In genomic region chr3:131483650-131484049, GRCm38 (mm10) we compare ENCODE assay signal across 16 mouse cellular contexts.
"Had no signal": no experiment of that assay in that cellular context is flagged by ENCODE, and none has a peak within 500 bp of the region (broad histone marks: within the 10 kb centered on the region; RNA-seq: fewer than 3 reads in every experiment).

No protein-coding gene starts in this region.

- H3K36me3 ChIP-seq: intestine, embryonic 15.5 days; liver, embryonic 13.5 days had no signal

- H3K4me2 ChIP-seq: intestine, embryonic 15.5 days; liver, embryonic 13.5 days had no signal

- H3K9me3 ChIP-seq: intestine, embryonic 15.5 days; liver, embryonic 13.5 days had no signal

- H3K27ac ChIP-seq: intestine, embryonic 15.5 days; layer of hippocampus, adult 2 months; left cerebral cortex, adult 2 months; liver, embryonic 13.5 days; macrophage; stomach, postnatal 0 days had no signal

- DNase-seq: layer of hippocampus, adult 9-11 months; liver, embryonic 13.5 days; lung, adult 2 months; lung, postnatal 14 days; midbrain, embryonic 14.5 days; right cerebral cortex, adult 18-20 months; right cerebral cortex, postnatal 14 days; right cerebral cortex, postnatal 4 days; thymus, adult 2 months; thymus, postnatal 25 days had no signal

- H3K27me3 ChIP-seq: intestine, embryonic 15.5 days had no signal

- ATAC-seq: hindbrain, embryonic 16.5 days; intestine, embryonic 15.5 days had no signal

- H3K4me1 ChIP-seq: intestine, embryonic 15.5 days; liver, embryonic 13.5 days had no signal

- H3K4me3 ChIP-seq: intestine, embryonic 15.5 days; layer of hippocampus, adult 2 months; left cerebral cortex, adult 2 months; liver, embryonic 13.5 days had no signal

- H3K9ac ChIP-seq: intestine, embryonic 15.5 days; liver, embryonic 13.5 days had no signal
